Mouse (Mus musculus): Measurements from ENCODE around the gene Sectm1b. TPM values are rescaled to one million over a fixed set of nuclear protein-coding genes. Genes with fewer than 3 reads are reported as not detected.
A peak's percentile ranks its signal among the peaks of the same experiment; 100 is the strongest.

Sectm1b gene
- total and polyA plus RNA-seq, 3 experiments: not detected

GRCm38 (mm10) chr11:121024163-121024562 is 39.2 kb downstream of the Sectm1b start:
- DNase-seq: no peak

- DNase-seq: no peak
These were observed 43.9 kb downstream of the Sectm1b start for GRCm38 (mm10) chr11:121019501-121019900.

- peak; percentile 62 for DNase-seq
These were observed 45.7 kb downstream of the Sectm1b start for GRCm38 (mm10) chr11:121017703-121018102.

- no peak for DNase-seq
These were observed 47.9 kb downstream of the Sectm1b start for GRCm38 (mm10) chr11:121015472-121015871.

- no peak for DNase-seq
These were observed 48.5 kb downstream of the Sectm1b start for GRCm38 (mm10) chr11:121014896-121015300.

- no peak for DNase-seq
These were observed 49.7 kb downstream of the Sectm1b start for GRCm38 (mm10) chr11:121013656-121014055.

- DNase-seq: no peak
These were observed 53.2 kb downstream of the Sectm1b start for GRCm38 (mm10) chr11:121010044-121010755.

- DNase-seq: no peak
These were observed 57.2 kb downstream of the Sectm1b start for GRCm38 (mm10) chr11:121006184-121006583.

- no peak for DNase-seq
These were observed 59.1 kb downstream of the Sectm1b start for GRCm38 (mm10) chr11:121004281-121004680.

Other genes with a start within 250 kb of the Sectm1b start
- 1,000 to 10,000 TPM in 1 of 2 experiments, 100 to 1,000 TPM in 1; 505 to 2,290 TPM for gene Fasn, start 239.0 kb downstream of the Sectm1b start, total RNA-seq (2021)
- gene Fasn, start 239.0 kb downstream of the Sectm1b start, polyA plus RNA-seq (2012; rRNA removed): 7,384 and 9,917 TPM in 2 replicates
- 10 to 100 TPM in 1 of 2 experiments, 1 to 10 TPM in 1; 8.4 to 20.4 TPM for gene Ccdc57, start 130.7 kb downstream of the Sectm1b start, total RNA-seq (2021)
- 2.7 and 3.5 TPM in 2 replicates for gene Ccdc57, start 130.7 kb downstream of the Sectm1b start, polyA plus RNA-seq (2012; rRNA removed)
- gene Slc16a3, start 115.1 kb downstream of the Sectm1b start, total RNA-seq (2021): 1 to 10 TPM; 1.2 to 1.3 TPM
- 1.4 and 2.5 TPM in 2 replicates for gene Slc16a3, start 115.1 kb downstream of the Sectm1b start, polyA plus RNA-seq (2012; rRNA removed)
- 100 to 1,000 TPM; 114 to 126 TPM for gene Csnk1d, start 72.2 kb downstream of the Sectm1b start, total RNA-seq (2021)
- 39.8 and 48.7 TPM in 2 replicates for gene Csnk1d, start 72.2 kb downstream of the Sectm1b start, polyA plus RNA-seq (2012; rRNA removed)
- gene Cd7, start 24.2 kb downstream of the Sectm1b start, total RNA-seq (2021): under 1 TPM; 0.69 TPM
- 1.8 and 3.3 TPM in 2 replicates for gene Cd7, start 24.2 kb downstream of the Sectm1b start, polyA plus RNA-seq (2012; rRNA removed)
- gene Sectm1a, start 17.7 kb upstream of the Sectm1b start, total RNA-seq (2021): not detected
- 0.09 and 0.19 TPM in 2 replicates for gene Sectm1a, start 17.7 kb upstream of the Sectm1b start, polyA plus RNA-seq (2012; rRNA removed)
- not detected for gene Tex19.2, start 55.1 kb upstream of the Sectm1b start, total RNA-seq (2021)
- not detected in 2 replicates for gene Tex19.2, start 55.1 kb upstream of the Sectm1b start, polyA plus RNA-seq (2012; rRNA removed)
- gene Tex19.1, start 82.6 kb upstream of the Sectm1b start, total RNA-seq (2021): not detected
- gene Tex19.1, start 82.6 kb upstream of the Sectm1b start, polyA plus RNA-seq (2012; rRNA removed): 0.18 TPM in 1 of 2 replicates, not detected in the other
- gene Uts2r, start 96.7 kb upstream of the Sectm1b start, total RNA-seq (2021): not detected
- gene Uts2r, start 96.7 kb upstream of the Sectm1b start, polyA plus RNA-seq (2012; rRNA removed): 0.19 and 0.20 TPM in 2 replicates
- 10 to 100 TPM in 1 of 2 experiments, 1 to 10 TPM in 1; 7.6 to 13.0 TPM for gene Hexdc, start 140.9 kb upstream of the Sectm1b start, total RNA-seq (2021)
- 18.5 and 21.7 TPM in 2 replicates for gene Hexdc, start 140.9 kb upstream of the Sectm1b start, polyA plus RNA-seq (2012; rRNA removed)
- gene Ogfod3, start 141.1 kb upstream of the Sectm1b start, total RNA-seq (2021): 10 to 100 TPM; 27.9 to 28.5 TPM
- 33.7 and 37.7 TPM in 2 replicates for gene Ogfod3, start 141.1 kb upstream of the Sectm1b start, polyA plus RNA-seq (2012; rRNA removed)
- 10 to 100 TPM; 20.4 to 21.9 TPM for gene Cybc1, start 165.8 kb upstream of the Sectm1b start, total RNA-seq (2021)
- gene Cybc1, start 165.8 kb upstream of the Sectm1b start, polyA plus RNA-seq (2012; rRNA removed): 18.7 and 18.8 TPM in 2 replicates
- 10 to 100 TPM; 14.4 to 22.8 TPM for gene Narf, start 173.7 kb upstream of the Sectm1b start, total RNA-seq (2021)
- 22.8 and 29.3 TPM in 2 replicates for gene Narf, start 173.7 kb upstream of the Sectm1b start, polyA plus RNA-seq (2012; rRNA removed)
- 10 to 100 TPM; 35.2 to 43.1 TPM for gene Foxk2, start 196.4 kb upstream of the Sectm1b start, total RNA-seq (2021)
- 44.9 and 78.0 TPM in 2 replicates for gene Foxk2, start 196.4 kb upstream of the Sectm1b start, polyA plus RNA-seq (2012; rRNA removed)

Data from adrenal gland, adult 2 months (tissue).